Mouse (Mus musculus): ENCODE measurements around the gene Ubl5.
"Not testable (repeated sequence)": the region's sequence is repeated elsewhere in the genome, so short reads cannot be mapped to it uniquely, and the experiment has no call there.

- TF ChIP-seq CTCF (IDR thresholded peaks at IDR 0.05; ENCODE audit: borderline replicate concordance, extremely low read depth, insufficient read depth, insufficient read length); POLR2A (IDR thresholded peaks at IDR 0.05; ENCODE audit: borderline replicate concordance, extremely low read depth, insufficient read depth, insufficient read length, poor library complexity, severe bottlenecking): not testable (repeated sequence)
These were observed 7.0 kb upstream of the Ubl5 start for GRCm38 (mm10) chr9:20635676-20636075.
